Mouse (Mus musculus) olfactory bulb, adult 2 months (tissue): ENCODE measurements around the gene Spaar.

ENCODE experiments used
- CTCF ChIP-seq: fragments of 200-500 bp; IDR thresholded peaks from 2 replicates; pipeline ENCODE4 v1.5.1; 2012; ENCODE audit warnings: low read depth, mild to moderate bottlenecking, low read length, moderate library complexity; ENCODE audit not compliant: insufficient read depth
- POLR2A ChIP-seq: fragments of 200-500 bp; IDR thresholded peaks from 2 replicates; pipeline ENCODE4 v1.6.1; 2012; ENCODE audit warnings: mild to moderate bottlenecking, low read depth, low read length, moderate library complexity; ENCODE audit not compliant: insufficient read depth

GRCm38 (mm10) chr4:43732171-43732570 lies 2.3 kb downstream of the Spaar start:
- TF ChIP-seq POLR2A (no peak), CTCF (no peak)
